Mouse (Mus musculus) intestine, embryonic 14.5 days (tissue): ENCODE results near the gene Pank4. TPM values are rescaled to one million over a fixed set of nuclear protein-coding genes. Genes with fewer than 3 reads are reported as not detected.

Experiments used
- ATAC-seq: fragments of 200-750 bp; cut with Nextera tagmentation; replicated peaks from 2 replicates; pipeline ENCODE4 v1.8.0; 2017; ENCODE audit warnings: low read depth, moderate number of reproducible peaks, moderate TSS enrichment, moderate library complexity; ENCODE audit not compliant: low FRiP score, low TSS enrichment
- DNase-seq: peaks from one replicate; pipeline ENCODE4 v3.0.0-alpha.2; 2018; ENCODE audit warnings: low spot score
- H3K27ac ChIP-seq: fragments of 300-500 bp; sonication (generic); 2 replicates; pipeline ENCODE4 v1.5.1; 2014; ENCODE audit warnings: low read depth, mild to moderate bottlenecking, control low read depth
- H3K27me3 ChIP-seq: fragments of 300-500 bp; sonication (generic); replicated peaks from 2 replicates; pipeline ENCODE4 v1.6.1; 2014; ENCODE audit warnings: low read length, control low read depth; ENCODE audit not compliant: control insufficient read depth, insufficient read depth
- H3K36me3 ChIP-seq: fragments of 300-500 bp; sonication (generic); 2 replicates; pipeline ENCODE4 v1.6.1; 2014; ENCODE audit warnings: low read length, control low read depth; ENCODE audit not compliant: control insufficient read depth, insufficient read depth
- H3K4me1 ChIP-seq: fragments of 300-500 bp; sonication (generic); replicated peaks from 2 replicates; pipeline ENCODE4 v1.6.1; 2014; ENCODE audit warnings: low read length, control low read depth, mixed read lengths; ENCODE audit not compliant: control insufficient read depth, insufficient read depth
- H3K4me2 ChIP-seq: fragments of 300-500 bp; sonication (generic); 2 replicates; pipeline ENCODE4 v1.6.1; 2014; ENCODE audit warnings: low read length
- H3K4me3 ChIP-seq: fragments of 300-500 bp; sonication (generic); 2 replicates; pipeline ENCODE4 v1.5.1; 2014; ENCODE audit warnings: low read depth, low read length, control low read depth, mixed read lengths
- H3K9ac ChIP-seq: fragments of 300-500 bp; sonication (generic); 2 replicates; pipeline ENCODE4 v1.6.1; 2014; ENCODE audit warnings: mild to moderate bottlenecking, low read length
- H3K9me3 ChIP-seq: fragments of 300-500 bp; sonication (generic); 2 replicates; pipeline ENCODE4 v1.6.1; 2016; ENCODE audit warnings: low read length, control low read depth; ENCODE audit not compliant: control insufficient read depth
- WGBS: fragments of 180-500 bp; shearing (Covaris S2); extraction: QIAGEN DNeasy Blood & Tissue Kit; methylation state at CpG from one replicate; pipeline ENCODE4 v1.1.7; 2014; 5-methylcytosine and 5-hydroxymethylcytosine counted together
- polyA plus RNA-seq: library from polyadenylated mRNA; unstranded; fragments of >200 nt; fragmentation: Nextera tagmentation; extraction: Ambion mirVana; gene quantifications from 2 replicates; pipeline ENCODE4 v1.2.1, GENCODE M21; 2014

Pank4 gene
- polyA plus RNA-seq, 1 experiment from 2014 or later, result 45.4 TPM

- peaks cover 49% of the 10 kb centered on the region for H3K27me3 ChIP-seq
- ATAC-seq (no peak), DNase-seq (no peak)
- no peaks in the 10 kb centered on the region for H3K9me3 ChIP-seq
- no peak overlapping the region for H3K4me2 ChIP-seq
- H3K4me1 ChIP-seq, result 0 out of 2 replicates have a peak, but pooled peaks cover 7% of the 10 kb centered on the region
- 49% methylated on average over 14 of the region's 14 CpGs for WGBS
- H3K4me3 ChIP-seq, result no peak overlapping the region
- no peaks in the 10 kb centered on the region for H3K36me3 ChIP-seq
- H3K27ac ChIP-seq, result no peak overlapping the region
- H3K9ac ChIP-seq, result no peak overlapping the region
Measured at GRCm38 (mm10) chr4:154948066-154948939, 15.6 kb upstream of the Pank4 start.

GRCm38 (mm10) chr4:154948940-154949588 is 14.9 kb upstream of the Pank4 start:
- ATAC-seq, result no peak
- H3K27me3 ChIP-seq, result peaks cover 56% of the 10 kb centered on the region
- 71% methylated on average over 6 of the region's 6 CpGs for WGBS

GRCm38 (mm10) chr4:154949589-154949982 is 14.3 kb upstream of the Pank4 start:
- Histone ChIP-seq H3K36me3 (no peaks in the 10 kb centered on the region), H3K27ac (no peak overlapping the region), H3K27me3 (peaks cover 62% of the 10 kb centered on the region), H3K4me3 (no peak overlapping the region), H3K4me1 (0 out of 2 replicates have a peak, but pooled peaks cover 7% of the 10 kb centered on the region), H3K9ac (no peak overlapping the region), H3K9me3 (no peaks in the 10 kb centered on the region), H3K4me2 (no peak overlapping the region)
- DNase-seq, result no peak
- ATAC-seq, result no peak
- 9% methylated on average over 16 of the region's 16 CpGs for WGBS

More at GRCm38 (mm10) chr4:154948940-154949588, 14.9 kb upstream of the Pank4 start:
- Histone ChIP-seq H3K9me3 (no peaks in the 10 kb centered on the region), H3K4me1 (0 out of 2 replicates have a peak, but pooled peaks cover 7% of the 10 kb centered on the region), H3K4me3 (no peak overlapping the region), H3K36me3 (no peaks in the 10 kb centered on the region), H3K4me2 (no peak overlapping the region), H3K9ac (no peak overlapping the region), H3K27ac (no peak overlapping the region)
- DNase-seq, result no peak

GRCm38 (mm10) chr4:154952461-154953241 is 11.3 kb upstream of the Pank4 start:
- Histone ChIP-seq H3K9me3 (no peaks in the 10 kb centered on the region), H3K36me3 (no peaks in the 10 kb centered on the region), H3K4me2 (0 out of 2 replicates have a peak overlapping the region, but pooled peaks have one; percentile 20), H3K27me3 (peaks cover 75% of the 10 kb centered on the region), H3K9ac (no peak overlapping the region), H3K4me1 (0 out of 2 replicates have a peak, but pooled peaks cover 7% of the 10 kb centered on the region), H3K4me3 (no peak overlapping the region), H3K27ac (no peak overlapping the region)
- 5% methylated on average over 26 of the region's 26 CpGs for WGBS
- ATAC-seq (no peak), DNase-seq (no peak)

GRCm38 (mm10) chr4:154956604-154957003 is 7.3 kb upstream of the Pank4 start:
- H3K4me1 ChIP-seq, result peaks cover 27% of the 10 kb centered on the region
- H3K4me3 ChIP-seq, result no peak overlapping the region
- 48% methylated on average over 9 of the region's 9 CpGs for WGBS
- H3K9ac ChIP-seq, result no peak overlapping the region
- peaks cover 81% of the 10 kb centered on the region for H3K27me3 ChIP-seq
- H3K9me3 ChIP-seq, result no peaks in the 10 kb centered on the region
- no peak for ATAC-seq
- no peak for DNase-seq
- no peak overlapping the region for H3K27ac ChIP-seq
- H3K36me3 ChIP-seq, result no peaks in the 10 kb centered on the region
- no peak overlapping the region for H3K4me2 ChIP-seq

- no peak overlapping the region for H3K27ac ChIP-seq
- DNase-seq (no peak), ATAC-seq (no peak)
- H3K36me3 ChIP-seq, result no peaks in the 10 kb centered on the region
- no peaks in the 10 kb centered on the region for H3K9me3 ChIP-seq
- peaks cover 32% of the 10 kb centered on the region for H3K4me1 ChIP-seq
- no peak overlapping the region for H3K4me2 ChIP-seq
- no peak overlapping the region for H3K4me3 ChIP-seq
- no peak overlapping the region for H3K9ac ChIP-seq
- WGBS, result 42% methylated on average over 13 of the region's 13 CpGs
- H3K27me3 ChIP-seq, result peaks cover 81% of the 10 kb centered on the region
Measured at GRCm38 (mm10) chr4:154957289-154957993, 6.5 kb upstream of the Pank4 start.

GRCm38 (mm10) chr4:154958171-154958570 is 5.8 kb upstream of the Pank4 start:
- Histone ChIP-seq H3K4me3 (no peak overlapping the region), H3K27ac (no peak overlapping the region), H3K36me3 (no peaks in the 10 kb centered on the region), H3K4me2 (0 out of 2 replicates have a peak overlapping the region, but pooled peaks have one; percentile 21), H3K9me3 (no peaks in the 10 kb centered on the region), H3K4me1 (peaks cover 30% of the 10 kb centered on the region), H3K9ac (no peak overlapping the region), H3K27me3 (peaks cover 81% of the 10 kb centered on the region)
- WGBS, result 2% methylated on average over 15 of the region's 15 CpGs
- no peak for ATAC-seq
- no peak for DNase-seq

GRCm38 (mm10) chr4:154958621-154959020 is 5.3 kb upstream of the Pank4 start:
- WGBS, result 17% methylated on average over 8 of the region's 8 CpGs
- H3K4me3 ChIP-seq, result no peak overlapping the region
- ATAC-seq, result no peak
- H3K27ac ChIP-seq, result no peak overlapping the region
- H3K4me1 ChIP-seq, result peaks cover 34% of the 10 kb centered on the region
- no peak for DNase-seq
- peaks cover 78% of the 10 kb centered on the region for H3K27me3 ChIP-seq
- no peaks in the 10 kb centered on the region for H3K36me3 ChIP-seq
- H3K9me3 ChIP-seq, result no peaks in the 10 kb centered on the region
- no peak overlapping the region for H3K9ac ChIP-seq
- H3K4me2 ChIP-seq, result no peak overlapping the region
